Mouse (Mus musculus) NIH3T3 (cell line): ENCODE measurements around the gene Ifnar1.
"Not testable (repeated sequence)": the region's sequence is repeated elsewhere in the genome, so short reads cannot be mapped to it uniquely, and the experiment has no call there.

ENCODE experiments used
- DNase-seq: peaks from one replicate; pipeline ENCODE4 v3.0.0-alpha.2; 2012; ENCODE audit warnings: low read depth

Ifnar1 gene

DNA sequence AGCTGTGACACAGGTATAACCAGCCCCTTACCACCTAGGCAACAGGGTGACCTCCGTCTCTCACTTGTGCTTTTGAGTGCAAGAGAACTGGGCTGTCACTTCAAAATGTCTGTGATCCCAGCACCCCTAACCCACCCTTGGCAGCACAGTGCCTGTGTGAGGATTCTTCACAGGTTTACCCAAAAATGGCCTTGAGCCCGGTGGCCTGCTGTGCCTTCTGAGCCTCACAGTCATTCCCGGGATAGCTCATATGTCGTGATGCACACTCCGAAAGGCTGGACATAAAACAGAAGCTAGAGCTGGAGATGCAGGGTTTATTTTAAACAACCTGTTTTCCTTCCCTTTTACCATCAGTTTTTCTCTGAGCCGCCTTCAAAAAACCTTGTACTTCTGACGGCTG is 19.7 kb downstream of the Ifnar1 start:
- no peak for DNase-seq

DNA sequence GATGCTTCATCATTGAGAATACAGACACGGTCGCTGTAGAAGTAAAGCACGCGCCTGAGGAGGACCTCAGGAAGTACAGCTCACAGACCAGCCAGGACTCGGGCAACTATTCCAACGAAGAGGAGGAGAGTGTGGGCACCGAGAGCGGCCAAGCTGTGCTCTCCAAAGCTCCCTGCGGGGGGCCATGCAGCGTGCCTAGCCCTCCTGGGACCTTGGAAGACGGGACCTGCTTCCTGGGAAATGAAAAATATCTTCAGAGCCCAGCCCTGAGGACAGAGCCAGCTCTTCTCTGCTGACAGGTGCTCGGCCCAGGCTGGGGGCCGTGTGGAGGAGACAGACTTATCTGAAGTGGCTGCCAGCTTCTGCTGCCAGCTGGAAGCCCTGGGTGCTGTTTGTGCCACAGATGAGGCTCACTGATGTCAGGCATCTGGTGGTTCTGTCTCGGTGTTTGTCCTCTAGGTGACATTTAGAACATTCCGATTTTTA is 20.1 kb downstream of the Ifnar1 start:
- DNase-seq, result no peak

- no peak for DNase-seq
Measured at GRCm38 (mm10) chr16:91506396-91506795, 21.4 kb downstream of the Ifnar1 start.

DNA sequence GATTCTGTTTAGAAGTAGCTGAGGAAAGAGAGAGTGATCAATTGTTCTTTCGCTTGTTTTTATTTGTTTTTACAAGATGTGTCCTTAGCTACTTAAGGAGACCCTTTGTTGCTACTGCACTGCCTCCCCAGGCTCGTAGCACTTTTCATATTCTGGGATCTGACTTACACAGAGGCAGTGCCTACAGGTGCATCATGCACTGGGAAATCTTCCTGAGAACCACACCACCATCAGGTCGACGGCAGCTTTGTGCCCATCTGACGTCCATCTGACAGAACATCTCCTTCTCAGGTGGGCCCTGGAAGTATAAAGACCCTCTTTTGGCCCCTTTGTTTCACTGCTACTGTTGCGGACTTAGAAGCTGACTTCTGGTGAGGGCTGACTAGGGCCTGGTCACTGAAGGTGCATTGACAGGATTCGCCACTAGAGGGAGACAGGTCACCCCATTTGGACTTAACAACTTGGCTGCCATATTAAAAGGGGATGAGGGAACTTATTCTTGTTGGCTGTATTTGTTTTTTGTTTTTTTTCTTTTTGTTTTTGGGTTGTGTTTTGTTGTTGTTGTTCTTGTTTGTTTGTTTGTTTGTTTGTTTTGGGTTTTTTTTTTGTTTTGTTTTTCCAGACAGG is 27.2 kb downstream of the Ifnar1 start:
- peak; percentile 89 for DNase-seq

DNA sequence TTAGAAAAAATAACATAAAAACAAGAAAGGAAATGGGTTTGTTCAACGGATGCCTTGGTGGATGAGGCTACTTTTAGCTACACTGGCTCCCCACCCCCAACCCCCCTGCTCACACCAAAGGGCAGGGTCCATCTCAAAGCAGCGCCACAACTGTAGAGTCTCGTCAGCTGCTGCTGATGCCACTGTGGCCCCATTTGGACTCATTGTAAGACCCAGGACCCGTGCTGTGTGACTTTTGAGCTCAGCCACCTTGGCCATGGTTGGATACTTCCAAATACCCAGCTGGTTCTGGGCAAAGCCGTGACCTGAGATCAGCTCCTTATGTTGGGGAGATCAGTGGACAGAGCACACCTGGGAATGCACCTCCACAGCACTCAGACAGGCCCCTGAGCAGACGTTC is 28.1 kb downstream of the Ifnar1 start:
- DNase-seq, result no peak

DNA sequence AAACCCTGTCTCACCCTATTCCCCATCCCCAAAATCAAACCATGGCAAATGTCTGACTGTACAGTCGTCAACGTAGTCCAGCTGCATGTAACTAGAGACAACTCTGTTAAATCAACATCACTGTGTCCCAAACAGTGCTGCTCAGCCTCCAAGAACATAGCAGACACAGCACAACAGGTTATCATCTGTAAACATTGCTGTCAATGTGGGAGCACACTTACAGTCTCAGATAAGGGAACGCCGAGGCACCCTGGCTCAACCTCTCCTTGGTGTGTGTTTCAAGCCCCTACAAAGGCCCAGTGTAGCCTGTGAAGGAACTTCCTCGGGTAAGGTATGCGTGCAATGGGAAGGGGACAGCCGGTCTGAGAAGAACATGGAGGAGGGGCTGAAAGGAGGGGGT is 32.0 kb downstream of the Ifnar1 start:
- DNase-seq, result no peak

DNA sequence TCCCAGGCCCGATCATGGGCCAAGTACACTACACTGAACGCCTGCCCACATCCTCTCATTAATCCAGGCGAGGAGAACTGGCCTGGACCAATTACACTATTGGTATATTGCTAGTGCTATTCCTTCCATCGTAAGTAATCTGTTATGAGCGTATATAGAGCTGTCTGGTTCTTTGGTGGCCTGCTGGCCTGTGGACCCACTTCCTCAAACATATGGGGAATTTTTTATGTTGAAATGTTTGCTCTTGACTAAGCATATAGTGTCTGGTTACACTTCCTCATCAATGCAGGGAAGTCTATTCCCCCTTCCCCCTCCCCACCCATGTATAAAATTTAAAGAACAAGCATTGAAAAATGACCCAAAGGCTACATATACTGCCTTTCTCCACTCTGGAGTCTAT is 37.0 kb downstream of the Ifnar1 start:
- peak; percentile 47 for DNase-seq

DNA sequence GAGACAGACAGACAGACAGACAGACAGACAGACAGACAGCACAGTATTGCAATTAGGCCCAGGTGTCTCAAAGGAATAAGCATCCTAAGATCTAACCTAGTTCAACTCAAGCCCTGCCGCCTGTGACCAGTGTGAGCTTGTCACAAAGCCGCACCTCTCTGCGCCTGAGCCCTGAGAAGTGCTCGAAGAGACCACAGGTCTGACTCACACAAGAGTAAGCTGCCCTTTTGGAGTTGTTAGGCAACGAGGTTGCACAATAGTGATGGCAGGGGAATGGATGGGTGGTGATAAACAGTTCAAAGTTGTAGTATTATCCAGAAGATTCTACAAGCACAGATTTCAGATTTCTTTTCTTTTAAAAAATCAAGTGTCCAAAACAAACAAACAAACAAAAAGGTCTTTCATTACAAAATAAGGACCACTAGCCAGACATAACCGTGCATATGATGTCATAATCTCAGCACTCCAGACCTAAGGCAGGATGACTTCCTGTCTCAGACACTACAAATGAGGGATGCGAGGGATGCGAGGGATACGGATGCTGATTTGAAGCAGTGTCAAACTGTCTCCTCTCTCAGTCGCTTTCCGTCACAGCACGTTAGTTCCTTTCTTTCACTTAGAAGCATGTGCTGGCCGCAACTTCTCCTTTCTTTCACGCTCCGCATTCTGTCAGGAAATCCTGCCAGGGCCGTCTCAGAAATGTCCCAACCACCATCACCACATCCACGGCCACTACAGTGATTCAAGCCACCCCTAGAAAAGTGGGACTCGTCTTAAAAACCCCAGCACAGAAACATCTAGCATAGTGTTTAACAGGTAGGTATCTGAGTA is 37.7 kb downstream of the Ifnar1 start:
- peak; percentile 87 for DNase-seq

DNA sequence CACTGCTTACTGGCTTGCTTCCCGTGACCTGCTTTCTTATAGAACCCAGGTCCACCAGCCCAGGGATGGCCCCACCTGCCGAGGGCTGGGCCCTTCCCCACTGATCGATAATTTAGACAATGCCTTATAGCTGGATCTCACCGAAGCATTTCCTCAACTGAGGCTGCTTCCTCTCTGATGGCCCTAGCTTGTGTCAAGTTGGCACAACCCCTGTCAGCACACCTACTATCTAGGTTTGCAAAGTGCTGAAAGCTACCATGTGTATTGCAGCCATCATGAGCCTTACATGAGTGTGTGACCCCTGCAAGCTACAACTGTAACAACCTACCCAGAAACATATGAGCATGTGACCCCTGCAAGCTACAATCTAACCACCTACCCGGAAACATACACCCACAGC is 39.2 kb downstream of the Ifnar1 start:
- no peak for DNase-seq

DNA sequence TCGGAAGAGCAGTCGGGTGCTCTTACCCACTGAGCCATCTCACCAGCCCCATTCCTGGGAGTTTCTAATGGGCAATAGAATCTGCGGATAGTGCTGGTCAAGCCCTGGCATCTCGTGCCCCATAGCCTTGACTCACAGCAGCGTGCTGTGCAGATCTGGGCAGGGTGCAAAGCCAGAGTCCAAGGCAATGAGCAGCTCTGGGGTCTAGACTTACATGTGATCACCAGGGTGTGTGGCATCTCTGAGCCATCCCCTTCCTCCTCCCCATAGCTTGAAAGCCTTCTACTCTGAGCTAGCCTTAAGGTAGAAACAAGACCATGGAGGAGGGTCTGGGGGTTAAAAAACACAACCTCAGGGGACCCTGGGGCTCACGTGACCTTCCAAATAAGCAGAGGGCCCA is 41.2 kb downstream of the Ifnar1 start:
- DNase-seq, result no peak

GRCm38 (mm10) chr16:91527051-91527450 is 42.0 kb downstream of the Ifnar1 start:
- peak; percentile 67 for DNase-seq

GRCm38 (mm10) chr16:91527500-91527899 is 42.5 kb downstream of the Ifnar1 start:
- no peak for DNase-seq

GRCm38 (mm10) chr16:91528578-91528977 is 43.5 kb downstream of the Ifnar1 start:
- DNase-seq, result no peak

GRCm38 (mm10) chr16:91530830-91531229 is 45.8 kb downstream of the Ifnar1 start:
- not testable (repeated sequence) for DNase-seq

DNA sequence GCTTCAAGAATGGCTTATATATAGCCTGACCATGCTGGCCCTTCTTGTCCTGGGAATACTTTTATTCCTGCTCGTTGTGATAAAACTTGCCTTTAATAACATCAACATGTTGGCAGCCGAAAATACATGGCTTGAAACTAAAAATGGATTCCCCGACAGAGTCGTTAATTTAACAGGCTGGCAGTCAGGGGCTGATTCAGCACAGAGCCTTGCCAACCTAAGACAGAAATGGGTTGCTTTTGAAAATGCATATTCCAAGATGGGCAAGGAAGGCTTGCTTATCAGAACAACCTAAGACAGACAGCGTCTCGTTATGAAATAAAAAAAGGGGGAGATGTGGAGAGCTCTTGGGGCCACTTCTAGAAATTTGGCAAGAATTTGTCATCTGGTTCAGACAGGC is 46.8 kb downstream of the Ifnar1 start:
- peak; percentile 30 for DNase-seq

DNA sequence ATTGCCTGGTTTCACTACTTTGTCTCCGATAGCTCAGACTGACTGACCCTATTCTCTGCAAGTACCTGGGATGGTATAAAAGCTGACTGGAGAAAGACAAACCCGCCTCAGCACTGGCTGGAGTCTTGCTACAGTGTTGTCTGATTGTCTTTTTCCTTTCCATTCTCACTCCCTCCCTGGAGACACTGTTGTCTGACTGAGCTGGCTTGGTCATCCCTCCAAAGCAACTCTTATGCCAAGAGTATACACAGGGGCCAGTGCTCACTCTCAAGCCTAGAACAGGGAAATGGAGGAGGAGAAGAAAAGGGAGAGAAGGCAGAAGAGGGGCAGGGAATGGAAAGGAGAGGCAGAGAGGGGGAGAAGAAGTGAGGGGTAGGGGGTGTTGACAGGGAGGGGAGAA is 47.4 kb downstream of the Ifnar1 start:
- peak; percentile 53 for DNase-seq

DNA sequence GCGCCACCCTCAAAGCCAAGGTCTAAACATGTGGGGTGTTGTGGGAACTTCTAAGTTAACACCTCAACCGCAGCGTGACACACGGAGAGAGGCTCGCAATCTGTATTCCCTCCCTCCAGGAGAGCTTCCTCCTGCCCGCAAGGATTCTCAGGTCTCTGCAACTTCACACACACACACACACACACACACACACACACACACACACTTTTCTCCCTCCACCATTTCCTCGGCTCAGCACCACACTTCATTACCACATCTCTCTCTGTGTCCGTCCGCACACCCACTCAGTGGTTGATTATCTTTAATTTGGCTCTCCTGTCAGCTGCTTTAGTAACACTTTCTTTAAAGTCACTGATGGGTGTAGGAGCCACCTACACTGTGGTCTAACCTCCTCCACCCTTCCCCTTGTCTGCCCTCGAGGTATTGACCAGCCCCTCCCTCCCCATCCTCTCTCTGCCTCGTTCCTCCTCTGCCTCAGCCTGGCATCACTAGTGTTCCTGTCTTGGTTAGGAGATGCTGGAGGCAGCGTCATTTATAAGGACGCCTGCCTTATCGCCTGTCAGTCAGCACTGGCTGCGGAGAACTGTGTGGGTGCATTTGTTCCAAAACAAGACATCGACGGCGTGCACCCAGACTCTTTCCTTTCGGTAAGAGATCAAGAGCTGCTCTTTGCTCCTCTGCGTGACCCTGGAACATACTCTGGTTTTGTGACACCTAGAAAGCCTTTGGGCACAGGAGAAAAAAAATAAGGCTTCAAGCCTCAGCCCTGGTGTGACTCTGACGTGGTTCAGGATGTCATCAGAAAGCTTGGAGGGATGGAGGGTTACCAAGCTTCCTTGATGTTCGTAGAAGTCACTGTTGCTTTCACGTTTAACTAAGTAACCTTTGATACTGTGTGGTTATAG is 48.3 kb downstream of the Ifnar1 start:
- no peak for DNase-seq

DNA sequence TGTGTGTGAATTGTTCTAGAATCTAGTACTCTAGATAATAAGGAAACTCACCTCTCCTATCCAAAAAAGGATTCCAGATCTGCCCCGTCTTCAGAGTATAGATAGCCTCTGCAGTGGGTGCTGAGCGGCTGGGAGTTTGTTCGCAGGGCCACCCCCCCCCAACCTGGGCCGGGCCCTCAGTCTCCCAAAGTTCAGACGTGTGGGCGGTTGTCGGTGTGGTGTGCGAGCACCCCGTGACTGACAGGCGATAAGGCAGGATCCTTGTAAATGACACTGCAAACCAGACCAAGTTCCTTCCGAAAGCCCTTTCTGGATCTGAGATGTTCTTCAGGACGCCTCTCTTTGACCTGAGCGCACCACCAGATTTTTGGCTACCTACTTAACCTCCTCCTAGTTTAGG is 49.4 kb downstream of the Ifnar1 start:
- peak; percentile 79 for DNase-seq

DNA sequence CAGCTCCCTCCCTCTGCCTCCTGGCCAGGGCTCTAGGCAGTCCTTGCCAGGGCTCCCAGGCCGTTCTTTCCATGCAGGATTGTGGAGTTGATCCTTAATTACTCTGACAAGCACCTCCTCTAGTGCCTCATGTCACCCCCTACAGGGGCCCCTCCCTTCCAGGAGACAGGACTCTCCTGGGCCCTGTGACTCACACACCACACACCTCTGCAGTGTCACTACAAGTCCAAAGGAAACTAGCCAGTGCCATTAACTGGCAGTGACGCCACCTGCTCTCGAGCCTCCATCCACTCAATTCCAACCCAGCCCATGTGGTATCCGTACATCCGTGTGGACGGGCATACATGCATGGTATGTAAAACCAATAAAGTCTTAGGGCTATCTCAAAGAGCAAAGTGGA is 49.9 kb downstream of the Ifnar1 start:
- DNase-seq, result no peak

- DNase-seq, result no peak
Measured at GRCm38 (mm10) chr16:91536372-91536771, 51.3 kb downstream of the Ifnar1 start.

- DNase-seq, result no peak
Measured at GRCm38 (mm10) chr16:91537065-91537464, 52.0 kb downstream of the Ifnar1 start.

DNA sequence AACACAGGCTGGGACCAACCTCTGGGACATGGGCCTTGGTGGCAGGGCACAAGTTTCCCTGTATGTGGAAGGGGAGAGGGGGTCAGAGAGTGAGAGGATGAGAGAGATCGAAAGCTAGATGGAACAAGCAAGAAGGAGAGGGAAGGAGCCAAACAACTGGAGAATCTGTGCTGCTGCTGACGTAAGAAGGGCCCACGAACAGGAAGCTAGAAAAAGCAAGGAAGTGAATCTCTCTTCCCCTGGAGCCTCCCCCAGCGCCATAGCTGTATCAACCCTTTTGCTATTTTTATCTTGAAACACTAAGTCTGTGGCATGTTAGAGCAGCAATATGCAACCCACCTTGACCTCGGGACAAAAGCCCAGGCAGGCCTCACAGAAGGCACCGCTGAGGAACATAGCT is 53.0 kb downstream of the Ifnar1 start:
- DNase-seq, result no peak

- no peak for DNase-seq
Measured at GRCm38 (mm10) chr16:91538513-91538912, 53.5 kb downstream of the Ifnar1 start.
